Mouse (Mus musculus): ENCODE results near the gene Sdr39u1. TPM values are rescaled to one million over a fixed set of nuclear protein-coding genes. Genes with fewer than 3 reads are reported as not detected.
A peak's percentile ranks its signal among the peaks of the same experiment; 100 is the strongest.

Sdr39u1 gene
- polyA plus RNA-seq, 1 experiment from 2014 or later = 50.3 TPM

DNA sequence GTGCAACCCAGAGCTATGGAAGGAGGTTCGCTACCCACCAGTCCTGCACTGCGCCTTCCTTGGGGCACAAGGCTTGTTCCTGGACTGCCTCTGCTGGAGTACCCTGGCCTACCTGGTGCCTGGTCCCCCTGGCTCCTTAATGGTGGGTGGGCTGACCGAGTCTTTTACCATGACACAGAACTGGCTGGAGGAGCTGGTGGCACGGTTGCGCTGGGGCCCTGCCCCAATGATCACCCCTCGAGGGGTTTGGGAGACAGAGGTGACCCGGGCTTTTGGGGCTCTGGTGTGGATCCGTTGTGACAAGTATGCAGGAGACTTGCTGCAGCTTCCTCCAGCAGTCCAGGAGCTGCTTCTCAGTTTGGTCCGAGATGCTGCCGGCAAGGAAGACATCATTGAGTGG, 37.1 kb downstream of the Sdr39u1 start:
- H3K4me1 ChIP-seq = peaks cover 55% of the 10 kb centered on the region
- no peaks in the 10 kb centered on the region for H3K9me3 ChIP-seq
- H3K27me3 ChIP-seq (ENCODE audit: insufficient read depth, poor library complexity, severe bottlenecking) = no peaks in the 10 kb centered on the region
- H3K4me3 ChIP-seq = no peak overlapping the region
- no peak for DNase-seq (ENCODE audit: low spot score)
- H3K27ac ChIP-seq = no peak overlapping the region
- peaks cover 64% of the 10 kb centered on the region for H3K36me3 ChIP-seq
- 89% methylated on average over 10 of the region's 10 CpGs for WGBS

GRCm38 (mm10) chr14:55862186-55862585, 37.9 kb downstream of the Sdr39u1 start:
- Histone ChIP-seq H3K27me3 (ENCODE audit: insufficient read depth, poor library complexity, severe bottlenecking) (no peaks in the 10 kb centered on the region), H3K27ac (0 out of 2 replicates have a peak overlapping the region, but pooled peaks have one; percentile 10), H3K36me3 (peaks cover 65% of the 10 kb centered on the region)

DNA sequence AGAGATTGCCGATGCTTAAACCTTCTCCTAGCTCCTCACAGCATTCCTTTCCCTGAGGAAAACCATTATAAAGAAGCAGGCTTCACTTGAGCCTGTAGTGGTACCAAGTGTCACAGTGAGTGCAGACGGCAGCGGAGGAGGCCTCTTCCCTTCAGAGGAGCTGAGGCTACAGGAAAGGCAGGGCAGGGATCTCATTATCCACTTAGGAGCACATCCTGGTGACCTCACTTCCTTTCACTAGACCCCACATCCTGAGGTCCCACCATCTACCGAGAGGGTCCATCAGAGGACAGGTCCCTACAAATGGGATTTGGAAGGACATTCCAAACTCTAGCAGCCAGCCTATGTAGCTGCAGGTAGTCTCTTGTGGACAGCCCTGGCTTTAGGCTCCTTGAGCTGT, 42.5 kb downstream of the Sdr39u1 start:
- peak overlapping the region; percentile 42 for H3K4me3 ChIP-seq
- H3K27ac ChIP-seq = peak overlapping the region; percentile 56
- H3K4me1 ChIP-seq = peaks cover 87% of the 10 kb centered on the region
- H3K9me3 ChIP-seq = no peaks in the 10 kb centered on the region
- 38% methylated on average over 4 of the region's 4 CpGs for WGBS
- no peak for DNase-seq (ENCODE audit: low spot score)
- H3K36me3 ChIP-seq = peaks cover 19% of the 10 kb centered on the region
- H3K27me3 ChIP-seq (ENCODE audit: insufficient read depth, poor library complexity, severe bottlenecking) = no peaks in the 10 kb centered on the region

More at GRCm38 (mm10) chr14:55862186-55862585, 37.9 kb downstream of the Sdr39u1 start:
- H3K4me1 ChIP-seq = peaks cover 63% of the 10 kb centered on the region
- H3K9me3 ChIP-seq = no peaks in the 10 kb centered on the region
- no peak overlapping the region for H3K4me3 ChIP-seq
- DNase-seq (ENCODE audit: low spot score) = no peak
- 69% methylated on average over 6 of the region's 6 CpGs for WGBS

GRCm38 (mm10) chr14:55855101-55855561, 45.0 kb downstream of the Sdr39u1 start:
- WGBS = 2% methylated on average over 4 of the region's 4 CpGs
- H3K36me3 ChIP-seq = peaks cover 16% of the 10 kb centered on the region
- H3K27me3 ChIP-seq (ENCODE audit: insufficient read depth, poor library complexity, severe bottlenecking) = no peaks in the 10 kb centered on the region
- H3K4me3 ChIP-seq = peak overlapping the region; percentile 81
- H3K27ac ChIP-seq = peak overlapping the region; percentile 95
- H3K9me3 ChIP-seq = no peaks in the 10 kb centered on the region
- DNase-seq (ENCODE audit: low spot score) = peak; percentile 88
- peaks cover 80% of the 10 kb centered on the region for H3K4me1 ChIP-seq

DNA sequence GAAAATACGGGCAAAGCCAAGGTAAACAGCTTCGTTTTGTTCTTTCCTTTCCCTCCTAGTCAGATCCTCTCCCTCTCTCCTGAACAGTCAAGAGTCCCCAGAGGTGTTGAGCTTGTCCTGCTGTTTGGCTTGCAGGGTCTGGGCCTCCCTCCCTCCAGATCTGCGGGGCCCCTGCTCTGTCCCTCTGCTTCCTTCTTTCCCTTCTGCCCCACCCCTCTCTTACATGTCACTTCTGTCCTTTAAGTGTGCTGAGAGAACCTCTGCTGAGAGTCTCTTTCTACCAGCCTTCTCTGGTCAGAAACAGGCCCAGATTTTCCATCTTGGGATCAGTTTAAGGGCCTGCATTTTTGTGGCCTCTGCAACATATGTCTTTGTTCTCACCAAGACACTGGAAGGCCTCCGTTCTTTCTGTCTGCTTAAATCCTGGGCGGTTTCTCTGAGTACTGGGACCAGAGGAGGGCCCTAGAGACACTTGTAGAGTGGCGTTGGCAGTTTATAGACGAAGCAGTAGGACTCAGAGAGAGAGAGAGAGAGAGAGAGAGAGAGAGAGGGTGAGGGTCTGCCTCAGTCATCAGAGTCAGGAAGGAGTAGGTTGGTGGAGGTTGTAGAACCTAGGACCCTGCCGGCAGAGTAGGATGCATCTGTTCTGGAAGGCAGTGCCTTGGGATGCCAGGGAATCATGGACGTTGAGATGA, 45.5 kb downstream of the Sdr39u1 start:
- Histone ChIP-seq H3K27me3 (ENCODE audit: insufficient read depth, poor library complexity, severe bottlenecking) (no peaks in the 10 kb centered on the region), H3K4me3 (peak overlapping the region; percentile 81), H3K27ac (peak overlapping the region; percentile 95), H3K4me1 (peaks cover 74% of the 10 kb centered on the region), H3K9me3 (no peaks in the 10 kb centered on the region), H3K36me3 (peaks cover 16% of the 10 kb centered on the region)
- WGBS = under 1% methylated on average over 9 of the region's 9 CpGs
- DNase-seq (ENCODE audit: low spot score) = no peak

GRCm38 (mm10) chr14:55853621-55854285, 46.3 kb downstream of the Sdr39u1 start, which contains the start of gene Nynrin:
Nynrin (plus strand) TSS chr14:55854010.
- H3K4me3 ChIP-seq = peak within 1 kb of the TSS; percentile 81
- WGBS = 2% methylated on average over 33 of the region's 33 CpGs

GRCm38 (mm10) chr14:55852646-55853551, 47.2 kb downstream of the Sdr39u1 start:
- H3K36me3 ChIP-seq = peaks cover 7% of the 10 kb centered on the region
- peaks cover 60% of the 10 kb centered on the region for H3K4me1 ChIP-seq
- H3K27me3 ChIP-seq (ENCODE audit: insufficient read depth, poor library complexity, severe bottlenecking) = no peaks in the 10 kb centered on the region
- H3K9me3 ChIP-seq = no peaks in the 10 kb centered on the region
- no peak for DNase-seq (ENCODE audit: low spot score)
- 4% methylated on average over 11 of the region's 11 CpGs for WGBS
- H3K27ac ChIP-seq = peak overlapping the region; percentile 95
- peak overlapping the region; percentile 81 for H3K4me3 ChIP-seq

More at GRCm38 (mm10) chr14:55853621-55854285, 46.3 kb downstream of the Sdr39u1 start, which contains the start of gene Nynrin:
- H3K27me3 ChIP-seq (ENCODE audit: insufficient read depth, poor library complexity, severe bottlenecking) = no peaks in the 10 kb centered on the region
- H3K27ac ChIP-seq = peak within 1 kb of the TSS; percentile 95
- H3K36me3 ChIP-seq = peaks cover 10% of the 10 kb centered on the region
- H3K4me1 ChIP-seq = peaks cover 68% of the 10 kb centered on the region
- H3K9me3 ChIP-seq = no peaks in the 10 kb centered on the region
- DNase-seq (ENCODE audit: low spot score) = peak; percentile 96

DNA sequence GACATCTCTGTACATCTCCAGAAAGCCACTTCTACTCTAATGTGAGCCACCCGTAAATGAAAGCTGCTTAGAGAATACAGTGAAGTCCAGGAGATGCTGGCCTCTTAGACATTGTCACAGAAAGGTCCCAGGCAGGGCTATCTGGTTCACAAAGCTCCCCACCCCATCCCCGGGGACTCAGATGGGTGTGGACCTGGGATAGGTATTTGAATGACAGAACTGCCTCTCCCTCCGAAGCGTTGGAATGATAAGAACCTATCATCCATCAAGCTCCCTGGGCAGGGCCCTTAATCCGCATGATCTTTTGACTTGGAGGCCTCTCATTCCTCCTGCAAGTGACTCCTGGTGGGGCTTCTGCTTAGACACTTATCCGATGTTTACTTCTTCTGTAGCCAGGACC, 49.2 kb downstream of the Sdr39u1 start:
- H3K27ac ChIP-seq = no peak overlapping the region
- WGBS = 43% methylated on average over 6 of the region's 6 CpGs

More for the DNA sequence above, 49.2 kb downstream of the Sdr39u1 start:
- H3K27me3 ChIP-seq (ENCODE audit: insufficient read depth, poor library complexity, severe bottlenecking) = no peaks in the 10 kb centered on the region
- no peak overlapping the region for H3K4me3 ChIP-seq
- no peak for DNase-seq (ENCODE audit: low spot score)
- no peaks in the 10 kb centered on the region for H3K9me3 ChIP-seq
- H3K4me1 ChIP-seq = peaks cover 51% of the 10 kb centered on the region
- no peaks in the 10 kb centered on the region for H3K36me3 ChIP-seq

Other genes starting within 250 kb of the Sdr39u1 start
- gene Mdp1, start 239.8 kb downstream of the Sdr39u1 start, polyA plus RNA-seq (2016; fragmentation: Nextera tagmentation; extraction: Ambion mirVana) = 71.6 and 79.7 TPM in 2 replicates
- gene Gmpr2, start 228.4 kb downstream of the Sdr39u1 start, polyA plus RNA-seq (2016; fragmentation: Nextera tagmentation; extraction: Ambion mirVana) = 50.8 and 58.8 TPM in 2 replicates
- gene Nedd8, start 228.2 kb downstream of the Sdr39u1 start, polyA plus RNA-seq (2016; fragmentation: Nextera tagmentation; extraction: Ambion mirVana) = 543 and 573 TPM in 2 replicates
- 44.4 and 50.4 TPM in 2 replicates for gene Tinf2, start 218.5 kb downstream of the Sdr39u1 start, polyA plus RNA-seq (2016; fragmentation: Nextera tagmentation; extraction: Ambion mirVana)
- 0.46 and 1.6 TPM in 2 replicates for gene Tgm1, start 186.4 kb downstream of the Sdr39u1 start, polyA plus RNA-seq (2016; fragmentation: Nextera tagmentation; extraction: Ambion mirVana)
- gene Rabggta, start 178.0 kb downstream of the Sdr39u1 start, polyA plus RNA-seq (2016; fragmentation: Nextera tagmentation; extraction: Ambion mirVana) = 25.1 and 29.4 TPM in 2 replicates
- gene Dhrs1, start 154.6 kb downstream of the Sdr39u1 start, polyA plus RNA-seq (2016; fragmentation: Nextera tagmentation; extraction: Ambion mirVana) = 59.7 and 60.5 TPM in 2 replicates
- gene Nop9, start 154.6 kb downstream of the Sdr39u1 start, polyA plus RNA-seq (2016; fragmentation: Nextera tagmentation; extraction: Ambion mirVana) = 33.2 and 49.1 TPM in 2 replicates
- 1.4 and 2.0 TPM in 2 replicates for gene Cideb, start 141.8 kb downstream of the Sdr39u1 start, polyA plus RNA-seq (2016; fragmentation: Nextera tagmentation; extraction: Ambion mirVana)
- 0.44 and 1.1 TPM in 2 replicates for gene Ltb4r2, start 138.9 kb downstream of the Sdr39u1 start, polyA plus RNA-seq (2016; fragmentation: Nextera tagmentation; extraction: Ambion mirVana)
- 0.53 and 0.79 TPM in 2 replicates for gene Ltb4r1, start 134.3 kb downstream of the Sdr39u1 start, polyA plus RNA-seq (2016; fragmentation: Nextera tagmentation; extraction: Ambion mirVana)
- 14.5 and 18.1 TPM in 2 replicates for gene Adcy4, start 116.2 kb downstream of the Sdr39u1 start, polyA plus RNA-seq (2016; fragmentation: Nextera tagmentation; extraction: Ambion mirVana)
- 20.0 and 32.0 TPM in 2 replicates for gene Ripk3, start 111.4 kb downstream of the Sdr39u1 start, polyA plus RNA-seq (2016; fragmentation: Nextera tagmentation; extraction: Ambion mirVana)
- 15.4 and 35.8 TPM in 2 replicates for gene Nfatc4, start 77.1 kb downstream of the Sdr39u1 start, polyA plus RNA-seq (2016; fragmentation: Nextera tagmentation; extraction: Ambion mirVana)
- gene Nynrin, start 46.3 kb downstream of the Sdr39u1 start, polyA plus RNA-seq (2016; fragmentation: Nextera tagmentation; extraction: Ambion mirVana) = 27.1 and 32.7 TPM in 2 replicates
- 0.12 and 0.30 TPM in 2 replicates for gene Cbln3, start 15.9 kb downstream of the Sdr39u1 start, polyA plus RNA-seq (2016; fragmentation: Nextera tagmentation; extraction: Ambion mirVana)
- 18.2 and 23.2 TPM in 2 replicates for gene Khnyn, start 15.3 kb downstream of the Sdr39u1 start, polyA plus RNA-seq (2016; fragmentation: Nextera tagmentation; extraction: Ambion mirVana)
- gene Cma1, start 44.4 kb upstream of the Sdr39u1 start, polyA plus RNA-seq (2016; fragmentation: Nextera tagmentation; extraction: Ambion mirVana) = not detected in 2 replicates
- not detected in 2 replicates for gene Cma2, start 50.7 kb upstream of the Sdr39u1 start, polyA plus RNA-seq (2016; fragmentation: Nextera tagmentation; extraction: Ambion mirVana)
- not detected in 2 replicates for gene Mcpt1, start 117.7 kb upstream of the Sdr39u1 start, polyA plus RNA-seq (2016; fragmentation: Nextera tagmentation; extraction: Ambion mirVana)
- not detected in 2 replicates for gene Mcpt9, start 130.2 kb upstream of the Sdr39u1 start, polyA plus RNA-seq (2016; fragmentation: Nextera tagmentation; extraction: Ambion mirVana)
- gene Mcpt2, start 141.7 kb upstream of the Sdr39u1 start, polyA plus RNA-seq (2016; fragmentation: Nextera tagmentation; extraction: Ambion mirVana) = not detected in 2 replicates
- gene Mcpt4, start 162.0 kb upstream of the Sdr39u1 start, polyA plus RNA-seq (2016; fragmentation: Nextera tagmentation; extraction: Ambion mirVana) = not detected in 2 replicates
- not detected in 2 replicates for gene Mcpt8, start 185.0 kb upstream of the Sdr39u1 start, polyA plus RNA-seq (2016; fragmentation: Nextera tagmentation; extraction: Ambion mirVana)
- 0.30 and 0.33 TPM in 2 replicates for gene Ctsg, start 202.3 kb upstream of the Sdr39u1 start, polyA plus RNA-seq (2016; fragmentation: Nextera tagmentation; extraction: Ambion mirVana)
- not detected in 2 replicates for gene Gzme, start 220.3 kb upstream of the Sdr39u1 start, polyA plus RNA-seq (2016; fragmentation: Nextera tagmentation; extraction: Ambion mirVana)
- gene Gzmd, start 232.3 kb upstream of the Sdr39u1 start, polyA plus RNA-seq (2016; fragmentation: Nextera tagmentation; extraction: Ambion mirVana) = 0.48 TPM in 1 of 2 replicates, not detected in the other